Mouse (Mus musculus) heart, postnatal 0 days (tissue): ENCODE measurements around the gene Cks1b.
A peak's percentile ranks its signal among the peaks of the same experiment; 100 is the strongest.

ENCODE experiments used
- CTCF ChIP-seq: IDR thresholded peaks from 2 replicates; pipeline ENCODE4 v1.5.1; 2016; ENCODE audit warnings: antibody characterized with exemption, control low read depth, low read depth
- EP300 ChIP-seq: IDR thresholded peaks from 2 replicates; pipeline ENCODE4 v1.6.1; 2016; ENCODE audit warnings: antibody characterized with exemption, low read depth

- TF ChIP-seq CTCF (0 out of 2 replicates have a peak, but pooled peaks have one; percentile 4), EP300 (peak; percentile 53; the same call in 1 of the 2 replicates)
These were observed 30.7 kb upstream of the Cks1b start for GRCm38 (mm10) chr3:89448720-89449537.
